Mouse (Mus musculus): ENCODE measurements at regions not wholly inside any gene's neighbourhood (a gene's known extent, or its start where the extent isn't known, plus 50 kb on each side); places are given as distances from the start of the nearest gene placed in this dataset.

GRCm38 (mm10) chr2:3927853-3928252 is 89.7 kb upstream of the Frmd4a start:
- no peak for DNase-seq
- intact Hi-C loops (cut with DNase I; ENCODE audit: low total_unique reads): no loop called here

GRCm38 (mm10) chr2:3930650-3931049 is 86.9 kb upstream of the Frmd4a start:
- no peak for DNase-seq
- intact Hi-C loops (cut with DNase I; ENCODE audit: low total_unique reads): no loop called here

GRCm38 (mm10) chr2:3940786-3941185 is 76.7 kb upstream of the Frmd4a start:
- DNase-seq: no peak
- intact Hi-C loops (cut with DNase I; ENCODE audit: low total_unique reads): no loop called here

GRCm38 (mm10) chr2:3941496-3941895 is 76.0 kb upstream of the Frmd4a start:
- intact Hi-C loops (cut with DNase I; ENCODE audit: low total_unique reads): no loop called here
- DNase-seq: no peak

- intact Hi-C loops (cut with DNase I; ENCODE audit: low total_unique reads): no loop called here
These were observed 70.1 kb upstream of the Frmd4a start for GRCm38 (mm10) chr2:3947432-3947831.

GRCm38 (mm10) chr2:3948331-3948730 is 69.2 kb upstream of the Frmd4a start:
- DNase-seq: no peak
- intact Hi-C loops (cut with DNase I; ENCODE audit: low total_unique reads): no loop called here

More at GRCm38 (mm10) chr2:3947432-3947831, 70.1 kb upstream of the Frmd4a start:
- no peak for DNase-seq

GRCm38 (mm10) chr2:3957491-3957890 is 60.0 kb upstream of the Frmd4a start:
- no peak for DNase-seq
- intact Hi-C loops (cut with DNase I; ENCODE audit: low total_unique reads): no loop called here

- DNase-seq: peak; percentile 9
- intact Hi-C loops (cut with DNase I; ENCODE audit: low total_unique reads): no loop called here
These were observed 59.4 kb upstream of the Frmd4a start for GRCm38 (mm10) chr2:3958065-3958641.

GRCm38 (mm10) chr2:3958711-3959110 is 58.8 kb upstream of the Frmd4a start:
- intact Hi-C loops (cut with DNase I; ENCODE audit: low total_unique reads): no loop called here
- no peak for DNase-seq

- intact Hi-C loops (cut with DNase I; ENCODE audit: low total_unique reads): no loop called here
- no peak for DNase-seq
These were observed 58.3 kb upstream of the Frmd4a start for GRCm38 (mm10) chr2:3959181-3959580.

GRCm38 (mm10) chr2:3960213-3960612 is 57.3 kb upstream of the Frmd4a start:
- intact Hi-C loops (cut with DNase I; ENCODE audit: low total_unique reads): no loop called here
- DNase-seq: no peak

GRCm38 (mm10) chr2:3964351-3964750 is 53.2 kb upstream of the Frmd4a start:
- no peak for DNase-seq
- intact Hi-C loops (cut with DNase I; ENCODE audit: low total_unique reads): no loop called here
